Mouse (Mus musculus): ENCODE results near the gene Csnk1g1.
A peak's percentile ranks its signal among the peaks of the same experiment; 100 is the strongest.

Csnk1g1 gene

DNA sequence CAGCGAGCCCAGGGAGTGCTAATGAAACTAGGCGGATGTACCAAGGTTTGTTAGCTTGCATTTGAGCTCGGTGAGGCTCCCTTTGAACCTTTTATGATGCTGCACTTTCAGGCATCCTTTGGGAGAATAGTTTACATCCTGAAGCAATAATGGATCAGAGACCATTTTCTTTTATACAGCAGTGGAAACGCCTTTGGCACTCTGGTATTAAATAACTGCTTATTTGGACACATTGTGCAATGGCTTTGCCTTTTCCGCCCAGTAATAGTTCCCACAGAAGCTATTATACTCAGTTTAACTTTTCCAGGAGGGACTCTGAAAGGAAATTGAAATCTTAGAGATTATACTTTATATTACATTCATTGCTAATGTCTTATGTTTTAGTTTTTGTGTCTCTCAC, 90.2 kb downstream of the Csnk1g1 start:
- DNase-seq (ENCODE audit: low read depth): no peak

DNA sequence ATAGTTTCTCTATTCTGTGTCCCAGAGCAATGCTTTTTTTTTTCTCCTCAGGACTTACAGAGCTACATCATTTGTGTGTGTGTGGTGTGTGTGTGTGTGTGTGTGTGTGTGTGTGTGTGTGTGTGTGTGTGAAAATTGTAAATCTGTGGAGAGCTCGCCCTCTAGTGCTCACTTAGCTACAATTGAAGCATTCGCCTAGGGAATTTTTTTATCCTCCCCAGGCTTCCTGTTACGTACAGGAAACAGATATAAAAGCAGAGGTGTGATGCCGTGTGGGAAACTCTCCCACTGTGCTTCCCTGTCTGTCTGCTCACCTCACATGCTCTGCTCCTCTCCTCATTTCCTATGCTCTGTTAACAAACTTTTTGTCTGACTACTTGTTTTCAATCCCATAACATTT, 95.7 kb downstream of the Csnk1g1 start:
- peak; percentile 22 for DNase-seq (ENCODE audit: low read depth)

GRCm38 (mm10) chr9:66007603-66008202, 99.0 kb downstream of the Csnk1g1 start:
- DNase-seq (ENCODE audit: low read depth): no peak

- DNase-seq (ENCODE audit: low read depth): no peak
Measured at GRCm38 (mm10) chr9:66020601-66021000, 111.9 kb downstream of the Csnk1g1 start.

DNA sequence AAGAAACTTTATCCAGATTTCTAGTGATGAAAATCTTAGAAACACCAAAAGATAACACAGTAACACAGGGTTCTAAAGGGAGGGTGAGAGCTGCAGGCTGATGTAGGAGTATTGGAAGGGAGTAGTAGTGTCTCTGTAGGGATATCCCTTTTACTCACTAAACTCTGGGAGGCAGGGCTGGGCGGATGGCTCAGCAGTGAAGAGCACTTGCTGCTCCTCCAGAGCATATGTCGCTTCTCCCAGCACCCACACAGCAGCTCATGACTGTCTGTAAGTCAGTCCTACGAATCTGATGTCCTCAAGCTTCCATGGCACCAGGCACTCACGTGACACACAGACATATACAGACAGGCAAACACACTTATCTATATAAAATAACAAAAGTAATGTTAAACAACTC, 129.4 kb downstream of the Csnk1g1 start:
- no peak for DNase-seq (ENCODE audit: low read depth)

DNA sequence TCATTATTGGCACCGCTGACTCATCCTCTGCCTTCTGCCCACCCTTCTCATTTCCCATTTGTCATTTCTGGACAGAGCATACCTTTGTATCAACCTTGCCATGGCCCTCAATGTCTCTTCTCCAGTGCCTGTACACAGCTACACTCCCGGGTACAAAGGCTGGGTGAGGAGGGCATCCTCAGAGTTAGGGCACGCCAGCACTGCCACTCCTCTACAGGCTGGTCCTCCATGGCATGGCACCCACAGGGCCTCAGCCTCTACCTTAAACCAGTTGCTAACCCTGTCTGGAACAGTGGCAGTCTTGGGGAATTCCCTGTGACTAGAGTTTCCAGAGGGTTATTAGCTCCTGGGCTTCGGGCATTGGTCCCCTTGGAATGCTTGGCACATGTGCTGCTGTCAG, 129.9 kb downstream of the Csnk1g1 start:
- DNase-seq (ENCODE audit: low read depth): no peak

GRCm38 (mm10) chr9:66039290-66039689, 130.6 kb downstream of the Csnk1g1 start:
- no peak for DNase-seq (ENCODE audit: low read depth)

- no peak for DNase-seq (ENCODE audit: low read depth)
Measured at GRCm38 (mm10) chr9:66040801-66041200, 132.1 kb downstream of the Csnk1g1 start.

DNA sequence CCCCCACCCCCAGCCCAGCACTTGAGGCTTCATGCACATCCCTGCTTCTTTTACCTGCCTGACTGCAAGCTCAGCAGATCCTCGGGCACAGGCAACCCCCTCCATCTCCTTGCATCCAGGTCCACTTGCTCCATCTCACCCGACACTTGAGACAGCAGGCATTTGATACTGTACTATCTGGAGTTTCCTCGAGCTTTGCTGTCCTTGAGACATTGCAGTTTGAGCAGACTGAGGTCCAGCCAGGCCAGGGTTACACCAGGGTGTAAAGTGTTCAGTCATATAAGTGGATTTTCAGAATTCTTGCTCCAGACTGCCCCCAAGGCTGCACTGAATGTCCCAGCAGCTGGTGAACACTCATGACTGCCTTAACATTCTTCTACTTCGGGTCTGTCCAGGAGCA, 133.6 kb downstream of the Csnk1g1 start:
- DNase-seq (ENCODE audit: low read depth): no peak

- no peak for DNase-seq (ENCODE audit: low read depth)
Measured at GRCm38 (mm10) chr9:66043241-66043640, 134.5 kb downstream of the Csnk1g1 start.

DNA sequence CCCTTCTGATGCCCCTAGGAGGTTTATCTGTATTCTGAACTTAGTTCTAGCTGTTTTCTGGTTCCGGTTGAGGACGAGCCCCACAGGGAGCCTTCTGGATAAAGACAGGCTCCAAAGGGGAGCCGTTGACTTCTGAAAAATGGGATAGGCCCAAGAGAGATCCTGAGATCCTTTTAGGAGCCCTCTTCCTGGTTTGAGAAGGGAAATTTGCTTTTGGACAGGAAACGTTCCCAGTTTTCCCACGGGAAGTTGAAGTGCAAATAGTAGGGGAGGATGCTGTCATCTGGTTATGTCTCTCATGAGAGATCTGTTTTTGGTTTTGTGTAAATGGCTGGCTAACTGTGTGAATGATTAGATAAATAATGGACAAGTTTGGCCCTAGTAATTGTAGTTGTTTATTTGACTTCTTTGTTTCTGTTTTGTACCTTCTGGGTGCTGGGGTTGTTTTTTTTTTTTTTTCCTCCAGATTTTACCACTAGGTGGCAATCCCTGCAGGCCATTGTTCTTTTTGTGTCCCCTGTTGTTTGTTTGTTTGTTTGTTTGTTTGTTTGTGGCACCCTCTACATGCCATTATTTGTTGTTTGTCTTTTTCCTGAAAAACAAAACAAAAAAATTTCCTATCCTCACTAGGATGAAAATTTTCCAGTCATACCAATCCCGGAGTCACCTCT, 141.3 kb downstream of the Csnk1g1 start:
- no peak for DNase-seq (ENCODE audit: low read depth)

DNA sequence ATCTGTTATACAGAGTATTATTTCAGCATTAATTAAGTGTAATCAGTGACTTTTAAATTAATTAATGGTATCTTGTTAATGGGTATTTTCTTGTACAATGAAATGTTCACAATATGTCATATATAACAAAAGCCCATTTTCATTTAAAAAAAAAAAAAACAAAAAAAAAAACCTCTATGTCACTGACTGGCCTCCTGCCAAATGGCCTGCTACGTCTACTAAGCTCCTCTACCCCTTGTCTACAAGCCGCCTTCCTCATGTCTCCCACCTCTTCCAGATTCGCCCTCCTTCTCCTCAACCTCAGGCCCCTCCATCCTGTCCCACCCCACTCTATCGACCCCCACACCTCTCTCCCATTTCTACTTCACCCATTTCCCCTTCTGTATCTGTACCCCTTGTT, 142.8 kb downstream of the Csnk1g1 start:
- no peak for DNase-seq (ENCODE audit: low read depth)

DNA sequence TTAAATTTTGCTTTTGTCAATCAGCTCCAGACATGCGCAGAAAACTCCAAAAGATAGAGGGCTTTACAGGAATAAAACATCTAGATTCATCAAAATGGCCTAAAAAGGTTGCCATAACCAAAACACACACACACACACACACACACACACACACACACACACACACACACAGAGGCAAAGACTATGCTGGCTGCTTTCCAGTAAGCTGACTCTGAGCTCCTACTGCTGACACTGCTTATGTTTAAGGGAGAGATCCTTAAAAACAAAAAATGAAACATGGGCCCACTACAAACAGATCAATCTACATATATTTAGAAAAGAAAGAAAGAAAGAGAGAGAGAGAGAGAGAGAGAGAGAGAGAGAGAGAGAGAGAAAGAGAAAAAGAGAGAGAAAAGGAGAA, 144.0 kb downstream of the Csnk1g1 start:
- DNase-seq (ENCODE audit: low read depth): no peak

- DNase-seq (ENCODE audit: low read depth): no peak
Measured at GRCm38 (mm10) chr9:66053620-66054019, 144.9 kb downstream of the Csnk1g1 start.

GRCm38 (mm10) chr9:66059583-66060307, 151.0 kb downstream of the Csnk1g1 start, which contains the start of gene Ppib:
Gene Ppib (plus strand): TSS chr9:66060222.
- DNase-seq (ENCODE audit: low read depth): peak; percentile 93

DNA sequence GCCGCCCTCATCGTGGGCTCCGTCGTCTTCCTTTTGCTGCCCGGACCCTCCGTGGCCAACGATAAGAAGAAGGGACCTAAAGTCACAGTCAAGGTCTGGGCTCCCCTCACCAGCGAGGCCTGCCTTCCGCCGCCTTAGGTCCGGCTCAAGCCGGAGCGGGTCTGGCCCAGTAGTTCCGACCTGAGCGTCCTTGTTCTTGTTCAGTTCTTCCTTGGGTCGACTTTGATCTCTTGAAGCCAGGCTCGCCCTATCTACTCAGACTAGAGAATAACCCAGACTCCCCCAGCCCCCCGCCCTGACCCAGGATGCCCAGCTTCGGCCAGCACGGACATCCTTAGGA, 151.6 kb downstream of the Csnk1g1 start:
- no peak for DNase-seq (ENCODE audit: low read depth)

DNA sequence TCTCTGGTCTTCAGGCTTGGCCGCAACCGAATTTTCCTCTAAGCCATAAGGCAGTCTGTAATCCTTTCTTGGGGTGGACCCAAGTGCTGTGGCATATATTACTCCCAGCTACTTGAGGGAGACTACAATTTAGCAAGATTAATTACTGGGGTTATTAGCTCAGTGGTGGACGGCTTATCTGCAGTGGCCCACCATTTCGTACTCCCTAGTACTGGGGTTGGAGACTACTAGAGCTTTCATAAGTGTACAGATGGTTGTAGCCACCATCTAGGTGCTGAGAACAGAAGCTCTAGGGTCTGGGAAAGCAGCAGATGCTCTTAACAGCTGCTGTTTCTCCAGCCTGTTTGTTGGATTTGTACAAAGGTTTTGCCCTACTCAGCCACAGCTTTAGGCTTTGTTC, 152.3 kb downstream of the Csnk1g1 start:
- DNase-seq (ENCODE audit: low read depth): peak; percentile 21

GRCm38 (mm10) chr9:66061656-66062055, 152.9 kb downstream of the Csnk1g1 start:
- no peak for DNase-seq (ENCODE audit: low read depth)

- DNase-seq (ENCODE audit: low read depth): no peak
Measured at GRCm38 (mm10) chr9:66063446-66063845, 154.7 kb downstream of the Csnk1g1 start.

DNA sequence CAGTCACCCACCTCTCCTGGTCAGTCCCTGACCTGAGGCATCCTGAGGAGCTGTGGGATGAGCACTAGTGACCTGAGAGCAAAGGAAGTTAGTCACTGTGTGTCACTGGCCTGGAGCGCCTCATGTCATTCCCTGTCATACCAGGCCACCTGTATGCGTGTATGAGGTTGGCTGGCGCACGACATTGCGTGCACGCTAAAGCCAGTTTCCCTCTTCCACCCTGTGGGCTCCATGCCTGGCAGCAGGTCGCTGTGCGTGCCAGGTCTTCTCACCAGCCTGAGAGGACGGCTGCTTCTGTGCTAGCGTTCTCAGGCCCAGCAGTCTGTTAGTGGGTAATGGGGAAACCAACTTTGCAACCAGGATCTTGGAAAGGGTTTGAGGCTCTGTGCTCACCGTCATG, 155.6 kb downstream of the Csnk1g1 start:
- DNase-seq (ENCODE audit: low read depth): no peak

- no peak for DNase-seq (ENCODE audit: low read depth)
Measured at GRCm38 (mm10) chr9:66066791-66067190, 158.1 kb downstream of the Csnk1g1 start.

DNA sequence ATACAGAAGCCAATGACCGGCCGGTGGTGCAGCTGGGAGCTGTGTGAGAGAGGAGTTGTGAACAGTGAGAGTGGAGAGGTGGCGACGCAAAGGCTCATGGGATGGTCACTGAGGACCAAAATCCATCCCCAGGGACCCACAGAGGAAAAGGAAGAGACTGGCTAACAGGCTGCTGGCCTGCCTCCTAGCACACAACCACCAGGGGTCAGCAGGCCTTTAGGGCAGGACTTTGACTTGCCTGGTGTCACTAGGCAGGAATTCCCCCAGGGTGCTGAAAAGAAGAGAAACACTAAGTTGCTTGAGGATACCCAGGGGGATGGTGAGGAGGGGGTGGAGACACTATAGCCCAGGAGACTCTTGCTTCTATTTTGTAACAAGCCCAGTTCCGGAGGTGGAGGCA, 158.8 kb downstream of the Csnk1g1 start:
- peak; percentile 44 for DNase-seq (ENCODE audit: low read depth)

DNA sequence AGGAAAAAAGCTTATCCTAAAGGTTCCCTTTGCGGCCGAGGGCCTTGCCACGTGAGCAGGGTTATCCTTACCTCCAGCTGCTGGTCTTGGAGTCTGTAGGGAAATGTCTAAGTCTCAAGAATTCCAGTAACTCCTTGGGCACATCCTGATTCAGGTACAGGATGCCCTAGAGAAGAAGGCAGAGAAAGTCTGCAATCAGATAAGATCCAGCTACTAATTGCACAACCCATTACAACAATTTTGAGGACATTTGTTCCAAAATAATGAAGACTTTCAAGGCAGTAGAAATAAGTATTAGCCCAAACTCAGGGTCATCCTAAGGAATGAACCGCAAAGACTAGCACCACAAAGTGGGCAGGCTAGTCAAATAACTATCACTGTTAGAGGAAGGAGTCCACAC, 159.3 kb downstream of the Csnk1g1 start:
- DNase-seq (ENCODE audit: low read depth): no peak
